Mouse (Mus musculus) testis, postnatal 10 days (tissue): ENCODE results near the gene Ppp6r3.

ENCODE experiments used
- DNase-seq: peaks from one replicate; pipeline ENCODE4 v3.0.0; 2021; ENCODE audit warnings: low spot score

The Ppp6r3 gene

GRCm38 (mm10) chr19:3431066-3431465 lies 144.5 kb downstream of the Ppp6r3 start:
- DNase-seq, result no peak

GRCm38 (mm10) chr19:3429156-3429816 lies 146.3 kb downstream of the Ppp6r3 start:
- no peak for DNase-seq

- DNase-seq, result no peak
Observed at GRCm38 (mm10) chr19:3428057-3428830, 147.3 kb downstream of the Ppp6r3 start.

GRCm38 (mm10) chr19:3424214-3424613 lies 151.3 kb downstream of the Ppp6r3 start:
- no peak for DNase-seq

GRCm38 (mm10) chr19:3422981-3423380 lies 152.6 kb downstream of the Ppp6r3 start:
- DNase-seq, result no peak

GRCm38 (mm10) chr19:3422488-3422887 lies 153.1 kb downstream of the Ppp6r3 start:
- DNase-seq, result no peak

- DNase-seq, result no peak
Observed at GRCm38 (mm10) chr19:3419251-3419650, 156.3 kb downstream of the Ppp6r3 start.

- peak; percentile 50 for DNase-seq
Observed at GRCm38 (mm10) chr19:3414268-3414733, 161.2 kb downstream of the Ppp6r3 start, which contains the start of gene Gal. Gene Gal (minus strand): TSS chr19:3414544.

GRCm38 (mm10) chr19:3405531-3406281 lies 169.8 kb downstream of the Ppp6r3 start:
- DNase-seq, result no peak
